Comparison of ENCODE assay signal across 20 mouse cellular contexts in the genomic region with DNA sequence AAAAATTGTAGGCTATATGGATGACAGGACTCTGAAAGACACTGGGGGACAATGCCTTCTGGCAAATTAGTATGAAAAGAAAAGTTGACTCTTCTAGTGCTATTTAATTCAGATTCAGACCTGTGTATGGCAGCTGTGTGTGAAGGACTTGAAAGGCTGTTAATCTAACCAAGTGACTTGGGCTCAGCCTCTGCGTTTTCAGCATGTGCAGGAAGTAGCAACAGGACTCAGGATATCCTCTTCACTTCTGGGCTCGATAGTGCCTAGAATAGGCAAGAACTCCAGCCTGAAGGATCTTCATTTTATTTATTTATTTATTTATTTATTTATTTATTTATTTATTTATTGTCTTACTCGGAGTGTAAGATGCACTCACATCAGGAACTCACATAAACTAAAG.
DNase-seq lines count a peak whose midpoint lies in the region; ATAC-seq and TF ChIP-seq lines count a peak whose summit lies in the region.
"Had no signal": no experiment of that assay in that cellular context is flagged by ENCODE, and none has a peak within 500 bp of the region (broad histone marks: within the 10 kb centered on the region; RNA-seq: fewer than 3 reads in every experiment).

No protein-coding gene starts in this region.

- no peak for ATAC-seq in hindbrain, embryonic 14.5 days (ENCODE audit: low FRiP score)
- ATAC-seq in hindbrain, embryonic 11.5 days (ENCODE audit: low FRiP score) = no peak
- no peak for ATAC-seq in neural tube, embryonic 13.5 days (ENCODE audit: low read depth)
- ATAC-seq: intestine, embryonic 15.5 days had no signal

- no peaks in the 10 kb centered on the region for H3K9me3 ChIP-seq in hindbrain, embryonic 14.5 days (ENCODE audit: control insufficient read depth, low read length)
- no peaks in the 10 kb centered on the region for H3K9me3 ChIP-seq in hindbrain, embryonic 11.5 days (ENCODE audit: control insufficient read depth, low read length)
- H3K9me3 ChIP-seq in neural tube, embryonic 13.5 days = no peaks in the 10 kb centered on the region
- H3K9me3 ChIP-seq: forebrain, embryonic 12.5 days; heart, embryonic 10.5 days; intestine, embryonic 15.5 days; liver, embryonic 15.5 days; neural tube, embryonic 12.5 days had no signal

- peaks cover 4% of the 10 kb centered on the region; the same call in 1 of the 2 replicates for H3K4me1 ChIP-seq in hindbrain, embryonic 14.5 days (replicated peaks; ENCODE audit: control insufficient read depth, insufficient read depth, low read length)
- no peaks in the 10 kb centered on the region for H3K4me1 ChIP-seq in hindbrain, embryonic 11.5 days (replicated peaks; ENCODE audit: control insufficient read depth, insufficient read depth, low read length)
- H3K4me1 ChIP-seq in neural tube, embryonic 13.5 days (replicated peaks) = peaks cover 15% of the 10 kb centered on the region
- H3K4me1 ChIP-seq: intestine, embryonic 15.5 days; liver, embryonic 15.5 days had no signal

- peak overlapping the region; percentile 38; the same call in 1 of the 2 replicates for H3K4me3 ChIP-seq in hindbrain, embryonic 14.5 days (replicated peaks; ENCODE audit: low read length)
- H3K4me3 ChIP-seq in hindbrain, embryonic 11.5 days (ENCODE audit: low read depth, low read length) = no peak overlapping the region
- H3K4me3 ChIP-seq in layer of hippocampus, adult 2 months = peak overlapping the region; percentile 69
- peak overlapping the region; percentile 47 for H3K4me3 ChIP-seq in neural tube, embryonic 13.5 days
- H3K4me3 ChIP-seq: forebrain, embryonic 12.5 days; heart, embryonic 10.5 days; intestine, embryonic 15.5 days; liver, embryonic 15.5 days; neural tube, embryonic 12.5 days had no signal

- WGBS in hindbrain, embryonic 14.5 days = 82% methylated on average over 3 of the region's 3 CpGs
- 87% methylated on average over 3 of the region's 3 CpGs for WGBS in hindbrain, embryonic 11.5 days
- WGBS in neural tube, embryonic 13.5 days = 71% methylated on average over 3 of the region's 3 CpGs

- H3K9ac ChIP-seq in hindbrain, embryonic 14.5 days = no peak overlapping the region
- no peak overlapping the region for H3K9ac ChIP-seq in hindbrain, embryonic 11.5 days (ENCODE audit: low read depth, low read length)
- no peak overlapping the region for H3K9ac ChIP-seq in neural tube, embryonic 13.5 days
- H3K9ac ChIP-seq: forebrain, embryonic 12.5 days; intestine, embryonic 15.5 days; liver, embryonic 15.5 days; neural tube, embryonic 12.5 days had no signal

- TF ChIP-seq CTCF in layer of hippocampus, adult 2 months (conservative IDR thresholded peaks at IDR 0.05) = no peak

- H3K27ac ChIP-seq in hindbrain, embryonic 14.5 days = no peak overlapping the region
- H3K27ac ChIP-seq in hindbrain, embryonic 11.5 days (ENCODE audit: low read depth, low read length) = no peak overlapping the region
- peak overlapping the region; percentile 92 for H3K27ac ChIP-seq in layer of hippocampus, adult 2 months
- H3K27ac ChIP-seq in neural tube, embryonic 13.5 days (replicated peaks) = no peak overlapping the region
- H3K27ac ChIP-seq: forebrain, embryonic 12.5 days; heart, embryonic 10.5 days; intestine, embryonic 15.5 days; liver, embryonic 15.5 days; neural tube, embryonic 12.5 days had no signal

- no peak for DNase-seq in hindbrain, embryonic 14.5 days (ENCODE audit: low spot score)
- no peak for DNase-seq in hindbrain, embryonic 11.5 days (ENCODE audit: low spot score)
- DNase-seq in layer of hippocampus, adult 2 months (ENCODE audit: low spot score in 2 of 2) = no peak
- no peak for DNase-seq in layer of hippocampus, postnatal 14 days (ENCODE audit: low spot score in 2 of 2)
- no peak for DNase-seq in neural tube, embryonic 10.5 days (ENCODE audit: extremely low spot score, low spot score)
- no peak for DNase-seq in heart, adult 8-10 months (ENCODE audit: low spot score)
- DNase-seq in right cerebral cortex, postnatal 10 days (ENCODE audit: low spot score in 2 of 2) = no peak
- DNase-seq: adrenal gland, adult 8-10 months; cerebellum, adult 11 months; cerebellum, postnatal 14 days; gastrocnemius, postnatal 25 days; heart, postnatal 14 days; lung, postnatal 14 days; thymus, postnatal 25 days had no signal

- H3K4me2 ChIP-seq in hindbrain, embryonic 14.5 days (replicated peaks) = peak overlapping the region; percentile 58
- no peak overlapping the region for H3K4me2 ChIP-seq in hindbrain, embryonic 11.5 days (replicated peaks; ENCODE audit: low read depth, low read length)
- peak overlapping the region; percentile 64 for H3K4me2 ChIP-seq in neural tube, embryonic 13.5 days
- H3K4me2 ChIP-seq: forebrain, embryonic 12.5 days; intestine, embryonic 15.5 days; liver, embryonic 15.5 days had no signal

- no peaks in the 10 kb centered on the region for H3K27me3 ChIP-seq in hindbrain, embryonic 14.5 days (ENCODE audit: control insufficient read depth, insufficient read depth, low read length)
- H3K27me3 ChIP-seq in hindbrain, embryonic 11.5 days (ENCODE audit: control insufficient read depth, insufficient read depth, low read length) = no peaks in the 10 kb centered on the region
- H3K27me3 ChIP-seq in neural tube, embryonic 13.5 days = no peaks in the 10 kb centered on the region
- H3K27me3 ChIP-seq: intestine, embryonic 15.5 days; neural tube, embryonic 12.5 days had no signal

- H3K36me3 ChIP-seq in hindbrain, embryonic 14.5 days (replicated peaks; ENCODE audit: control insufficient read depth, insufficient read depth) = no peaks in the 10 kb centered on the region
- no peaks in the 10 kb centered on the region for H3K36me3 ChIP-seq in hindbrain, embryonic 11.5 days (ENCODE audit: control insufficient read depth, insufficient read depth, low read length)
- H3K36me3 ChIP-seq in neural tube, embryonic 13.5 days = no peaks in the 10 kb centered on the region
- H3K36me3 ChIP-seq: forebrain, embryonic 12.5 days; heart, embryonic 10.5 days; intestine, embryonic 15.5 days; liver, embryonic 15.5 days; neural tube, embryonic 12.5 days had no signal
